Mouse (Mus musculus) cerebellum, adult 11 months (tissue): Measurements from ENCODE around the gene Sh2d1b2.
"Not testable (repeated sequence)": the region's sequence is repeated elsewhere in the genome, so short reads cannot be mapped to it uniquely, and the experiment has no call there.

Experiments
- DNase-seq: peaks from one replicate; pipeline ENCODE4 v3.0.0; 2022

The Sh2d1b2 gene

DNA sequence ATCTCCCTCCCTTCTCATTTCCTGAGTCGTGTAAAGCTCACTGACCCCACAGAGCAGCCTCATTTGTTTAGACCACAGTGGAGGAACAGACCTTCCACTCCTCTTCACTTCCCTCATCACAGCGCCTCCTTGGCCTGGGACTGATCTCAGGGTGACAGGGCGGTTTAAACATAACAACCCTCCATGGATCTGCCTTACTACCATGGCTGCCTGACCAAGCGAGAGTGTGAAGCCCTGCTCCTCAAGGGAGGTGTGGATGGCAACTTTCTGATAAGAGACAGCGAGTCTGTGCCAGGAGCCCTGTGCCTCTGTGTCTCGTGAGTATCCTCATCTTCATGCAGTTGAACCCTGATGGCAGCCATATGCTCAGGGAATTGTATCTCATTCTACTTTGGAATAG, at the start of gene Sh2d1b2:
Gene Sh2d1b2, plus strand, starts transcription at position 62 of the 400 bp plus-strand sequence.
- DNase-seq, result not testable (repeated sequence)

DNA sequence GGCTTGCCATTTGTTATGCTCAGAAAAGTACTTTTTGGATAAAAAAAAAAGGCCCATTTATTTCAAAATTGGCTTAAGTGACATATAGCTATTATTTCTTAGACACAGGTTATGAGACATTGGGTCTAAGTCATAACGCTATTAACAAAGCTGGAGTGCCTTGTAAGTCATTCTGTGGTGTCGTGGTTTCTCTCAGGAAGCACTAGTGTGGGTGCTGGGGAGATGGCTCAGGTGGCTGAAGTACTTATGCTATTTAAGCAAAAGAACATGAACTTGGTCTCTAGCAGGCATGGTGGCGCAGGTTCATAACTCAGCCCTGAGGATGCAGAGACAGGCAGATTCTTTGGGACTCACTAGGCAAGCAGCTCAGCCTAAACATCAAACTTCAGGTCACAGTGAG, 47.4 kb upstream of the Sh2d1b2 start:
- no peak for DNase-seq

DNA sequence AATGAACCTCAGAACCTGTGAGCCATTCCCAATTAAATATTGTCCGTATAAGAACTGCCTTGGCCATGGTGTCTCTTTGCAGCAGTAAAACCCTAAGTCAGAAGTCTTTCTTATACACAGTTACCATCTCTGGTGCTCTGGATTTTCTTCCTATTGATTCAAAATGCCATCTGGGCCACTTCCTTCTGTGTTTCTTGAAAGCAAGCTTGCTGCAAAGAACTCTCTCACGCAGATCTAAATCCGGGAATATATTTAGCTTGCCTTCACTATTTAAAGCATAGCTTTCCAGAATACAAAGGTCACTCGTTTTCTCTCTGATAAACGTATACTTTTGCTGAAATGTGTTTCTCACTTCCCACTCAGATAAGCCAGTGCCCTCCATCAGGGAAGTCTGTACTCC, 46.0 kb upstream of the Sh2d1b2 start:
- no peak for DNase-seq

DNA sequence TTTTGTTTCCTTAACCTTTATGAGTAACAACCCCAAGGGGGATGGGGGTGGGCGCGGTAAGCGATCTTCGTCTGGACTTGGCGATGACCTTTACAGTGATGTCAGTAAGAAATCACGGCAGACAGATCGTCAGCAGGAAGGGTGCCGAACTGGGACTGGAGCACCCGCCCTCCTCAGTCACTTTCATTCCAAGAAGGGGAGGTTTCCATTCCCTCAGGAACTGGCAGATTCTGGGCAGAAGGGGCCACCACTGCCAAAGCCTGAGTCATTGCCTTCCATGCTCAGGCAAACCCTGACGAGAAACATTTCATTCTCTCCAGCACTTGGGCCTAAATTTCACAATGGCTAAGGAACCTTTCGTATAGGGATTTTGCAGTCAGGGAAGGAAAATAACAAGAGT, 43.9 kb upstream of the Sh2d1b2 start:
- no peak for DNase-seq

DNA sequence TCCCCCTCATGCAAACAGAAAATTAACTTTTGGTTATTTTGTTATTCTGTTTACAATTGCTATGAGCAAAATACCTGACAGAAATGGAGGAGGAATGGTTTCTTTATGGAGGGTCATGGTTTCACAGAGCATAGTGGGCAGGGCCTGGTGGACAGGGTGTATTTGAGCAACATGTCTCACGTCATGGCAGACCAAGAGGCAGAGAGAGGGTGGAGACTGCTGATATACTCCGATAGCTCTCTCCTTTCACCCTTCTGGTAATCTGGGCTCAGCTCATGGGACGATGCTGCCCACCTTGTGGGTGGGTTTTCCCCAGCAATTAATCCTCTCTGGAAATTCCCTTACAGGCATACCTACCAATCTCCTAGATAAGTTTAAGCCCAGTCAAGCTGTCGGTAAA, 42.3 kb upstream of the Sh2d1b2 start:
- no peak for DNase-seq

DNA sequence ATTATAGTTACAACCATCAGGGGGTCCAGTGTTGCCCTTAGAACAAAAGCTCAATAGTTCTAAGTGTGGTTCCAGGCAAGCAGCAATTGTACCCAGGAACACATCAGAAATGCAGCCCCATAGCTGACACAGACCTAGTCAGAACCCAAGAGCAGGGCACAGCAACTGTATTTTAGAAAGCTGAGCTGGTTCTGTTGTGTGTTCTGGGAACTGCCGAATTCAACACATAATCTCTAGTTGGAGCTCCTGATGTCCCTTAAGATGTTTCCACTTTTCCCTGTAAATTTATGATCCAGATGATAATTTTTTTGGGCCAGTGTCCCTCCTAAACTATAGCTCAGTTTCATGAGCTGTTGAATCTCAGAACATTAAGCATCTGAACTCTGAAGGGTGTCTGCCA, 40.6 kb upstream of the Sh2d1b2 start:
- no peak for DNase-seq

DNA sequence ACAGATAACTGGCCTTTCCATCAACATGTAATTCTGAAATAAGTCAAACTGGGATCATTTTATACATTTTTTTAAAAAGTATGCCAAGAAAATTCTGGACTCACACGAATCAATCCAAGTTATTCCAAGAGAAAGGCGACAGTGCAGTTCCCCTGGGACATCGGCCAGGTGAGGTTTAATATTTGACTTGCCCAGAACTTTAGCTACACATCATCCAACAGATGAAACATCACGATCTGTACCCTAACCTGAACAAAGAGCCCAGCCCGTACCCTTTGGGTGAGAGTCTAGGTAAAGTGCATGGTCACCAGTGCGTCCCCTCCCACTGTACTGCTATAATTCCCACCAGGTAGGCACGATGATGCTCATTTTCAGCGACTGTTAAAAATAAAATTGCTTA, 36.3 kb upstream of the Sh2d1b2 start:
- DNase-seq, result no peak

DNA sequence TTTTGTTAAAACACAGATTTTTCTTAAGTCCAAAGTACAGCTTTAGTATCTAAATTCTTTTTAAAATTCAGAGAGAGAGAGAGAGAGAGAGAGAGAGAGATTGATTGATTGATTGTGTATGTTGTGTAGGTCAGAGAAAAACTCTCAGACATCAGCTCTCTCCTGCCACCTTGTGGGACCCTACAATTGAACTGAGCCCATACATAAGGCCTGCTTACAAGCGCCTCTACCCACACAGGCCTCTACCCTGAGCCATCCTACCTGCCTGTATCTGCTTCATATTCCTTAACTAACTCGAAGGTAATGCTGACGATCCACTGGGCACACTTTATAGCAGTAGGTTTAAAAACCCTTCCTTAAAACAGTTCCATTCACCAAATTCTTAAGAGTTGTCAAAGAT, 32.2 kb upstream of the Sh2d1b2 start:
- no peak for DNase-seq

DNA sequence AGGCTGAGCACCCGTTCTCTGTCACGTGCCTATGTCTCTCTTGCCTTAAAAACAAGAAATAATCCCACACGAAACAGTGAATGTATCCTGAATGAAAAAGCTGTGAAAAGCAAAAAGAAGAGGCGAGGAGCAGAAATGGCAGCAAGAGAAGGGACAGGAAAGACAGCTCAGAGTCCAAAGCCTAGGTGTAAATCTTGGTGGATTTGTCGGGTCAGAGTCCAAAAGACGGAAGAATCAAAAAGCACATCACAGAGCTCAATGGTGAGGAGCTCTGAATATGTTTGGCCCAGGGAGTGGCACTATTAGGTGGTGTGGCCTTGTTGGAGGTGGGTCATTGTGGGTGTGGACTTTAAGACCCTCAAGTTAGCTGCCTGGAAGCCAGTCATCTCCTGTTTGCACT, 26.2 kb upstream of the Sh2d1b2 start:
- DNase-seq, result no peak

DNA sequence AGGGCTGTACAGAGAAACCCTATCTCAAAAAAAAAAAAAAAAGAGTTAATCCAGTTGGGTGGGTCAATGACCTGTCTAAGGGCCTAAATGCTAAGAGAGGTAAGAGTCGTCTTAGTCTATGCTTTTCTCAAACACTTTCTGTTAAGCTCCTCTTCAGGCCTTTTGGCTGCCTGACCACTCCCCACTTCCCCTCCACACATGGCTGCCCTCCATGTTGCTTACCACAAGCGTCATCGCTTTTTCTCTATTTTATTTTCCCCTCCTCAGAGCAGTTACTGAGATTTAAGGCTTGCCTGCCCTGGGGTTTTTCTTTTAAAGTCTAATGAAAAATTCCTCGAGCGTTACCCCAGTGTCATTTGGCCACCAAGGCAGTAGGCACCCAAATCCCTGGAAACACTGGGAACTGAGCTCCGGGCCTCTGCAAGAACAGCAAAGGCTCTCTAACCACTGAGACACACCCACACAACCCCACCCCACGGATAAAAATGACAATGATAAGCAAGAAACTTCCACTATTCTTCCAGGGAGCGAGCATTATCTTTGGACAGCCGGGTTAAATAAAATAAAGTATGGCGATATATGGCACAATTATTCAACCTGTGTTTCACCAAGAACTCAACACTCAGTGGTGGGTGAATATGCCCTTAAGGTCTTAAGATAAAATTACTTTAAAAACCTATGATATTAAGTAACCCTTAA, 19.2 kb upstream of the Sh2d1b2 start:
- no peak for DNase-seq

DNA sequence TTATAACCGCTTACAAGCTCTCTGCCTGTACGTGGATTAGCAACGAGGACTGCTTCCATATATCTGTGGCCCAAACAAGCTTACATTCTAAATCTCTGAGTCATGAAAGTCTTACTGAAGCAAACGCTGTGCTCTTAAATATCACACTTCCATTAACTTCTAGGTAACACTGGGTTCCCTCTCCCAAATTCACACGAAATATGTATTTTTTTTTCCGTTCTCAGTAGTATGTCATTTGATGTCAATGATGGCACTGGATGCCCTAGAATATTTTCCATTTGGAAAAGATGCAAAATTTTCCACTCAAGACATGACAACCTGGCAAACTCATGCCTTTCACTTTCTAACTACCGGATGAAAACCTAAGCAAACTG, 18.2 kb upstream of the Sh2d1b2 start:
- no peak for DNase-seq

DNA sequence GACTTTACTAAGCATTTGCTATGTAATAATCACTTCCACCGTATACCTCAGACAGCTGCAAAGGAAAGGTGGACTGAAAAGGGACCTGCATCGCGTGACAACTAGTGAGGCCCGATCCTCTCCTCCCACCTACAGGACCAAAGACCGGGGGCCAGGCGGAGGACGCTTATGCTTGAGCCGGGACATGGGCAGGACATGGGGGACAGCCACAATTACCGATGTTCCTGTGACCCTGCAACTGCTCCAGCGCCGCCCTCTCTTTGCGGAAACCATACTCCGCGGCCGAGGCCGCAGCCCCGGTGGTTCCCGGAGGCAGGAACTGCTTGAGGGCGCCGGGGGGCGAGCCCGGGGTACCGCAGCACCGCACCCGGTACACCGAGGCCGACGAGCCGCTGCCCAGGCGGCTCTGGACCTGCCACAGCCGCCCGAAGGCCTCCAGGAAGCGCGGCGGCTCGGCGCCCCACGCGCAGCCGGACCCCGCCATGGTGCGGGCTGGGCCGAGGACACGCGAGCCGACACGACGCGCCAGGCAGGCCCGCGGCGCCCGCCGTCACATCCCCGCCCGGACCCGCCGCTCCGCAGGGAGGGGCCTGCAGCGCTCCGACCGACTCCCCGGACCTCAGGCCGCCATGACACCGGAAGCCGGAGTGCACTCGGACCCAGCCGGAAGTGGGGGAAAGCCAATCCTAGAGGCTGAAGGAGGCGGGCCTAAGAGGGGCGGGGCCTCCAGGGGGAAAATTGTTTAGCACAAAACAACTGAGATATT, 17.6 kb upstream of the Sh2d1b2 start, which contains the start of gene Uhmk1:
Gene Uhmk1, minus strand, starts transcription at position 641 of the 766 bp plus-strand sequence.
- DNase-seq, result peak; percentile 86

DNA sequence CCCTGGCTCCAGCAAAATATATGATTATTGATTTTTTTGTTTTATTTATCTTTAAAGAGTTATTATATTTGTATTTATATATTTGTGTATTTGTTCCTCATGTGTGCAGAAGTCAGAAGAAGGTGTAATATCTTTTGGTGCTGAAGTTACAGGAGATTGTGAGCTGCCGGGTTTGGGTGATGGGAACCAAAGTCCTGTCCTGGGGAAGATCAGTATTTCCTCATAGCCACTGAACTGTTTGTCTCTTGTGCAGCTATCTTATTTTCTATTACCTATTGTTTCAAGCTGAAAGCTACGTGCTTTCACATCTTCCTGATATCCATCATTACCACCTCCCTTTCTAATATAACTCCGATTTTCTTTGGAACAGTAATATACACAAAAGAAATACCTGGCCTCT, 17.0 kb upstream of the Sh2d1b2 start:
- DNase-seq, result no peak

DNA sequence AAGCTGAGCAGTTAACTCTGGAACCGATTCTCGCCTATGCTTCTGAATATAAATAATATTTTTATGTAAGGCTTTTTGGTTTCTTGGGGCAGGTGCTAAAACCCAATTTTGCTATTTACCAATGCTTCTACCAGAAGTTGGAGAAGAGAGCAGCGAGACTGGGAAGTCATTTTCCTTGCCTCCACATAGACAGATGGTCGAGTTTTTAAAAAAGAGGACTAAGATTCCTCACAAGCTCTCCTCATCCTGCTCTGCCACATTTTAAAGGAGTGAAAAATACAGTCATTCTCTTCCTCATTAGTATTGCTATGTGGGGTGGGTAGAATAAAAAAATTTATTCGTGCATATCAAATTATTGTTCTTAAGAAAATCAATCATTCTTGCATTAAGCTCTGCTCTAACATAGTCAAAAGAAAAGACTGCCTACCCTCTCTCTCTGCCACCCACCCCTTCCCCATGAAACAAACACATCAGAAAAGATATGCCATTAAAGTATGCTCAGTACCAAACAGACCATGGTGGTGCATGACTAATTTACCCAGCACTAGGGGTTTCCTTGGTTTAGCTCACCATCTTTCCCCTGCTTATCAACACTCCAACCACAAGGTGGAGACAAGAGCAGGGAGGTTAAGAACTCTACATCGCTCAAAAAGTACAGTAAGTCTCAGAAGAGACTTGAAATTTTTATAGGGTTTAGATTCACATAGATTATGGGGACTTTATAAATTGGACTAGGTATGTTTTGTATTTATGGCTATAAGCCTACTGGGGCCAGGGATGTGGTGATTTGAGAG, 14.3 kb upstream of the Sh2d1b2 start:
- DNase-seq, result no peak

DNA sequence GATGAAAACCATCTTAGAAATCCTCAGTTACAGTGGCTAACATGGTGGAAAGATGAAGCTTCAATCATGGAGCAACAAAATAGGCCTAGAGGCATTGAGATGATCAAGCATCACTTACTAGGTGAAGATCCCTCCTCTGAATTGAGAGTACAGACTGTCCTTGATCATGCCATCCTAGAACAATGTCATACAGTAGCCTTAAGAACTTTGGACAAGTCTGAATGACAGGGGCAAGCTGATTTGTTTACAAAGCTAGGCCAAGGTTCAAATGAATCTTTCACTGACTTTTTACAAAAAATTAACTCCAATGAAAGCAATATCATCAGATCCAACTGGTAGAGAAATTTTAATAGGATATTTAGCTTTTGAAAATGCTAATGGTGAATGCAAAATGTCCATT, 12.2 kb upstream of the Sh2d1b2 start:
- DNase-seq, result no peak

DNA sequence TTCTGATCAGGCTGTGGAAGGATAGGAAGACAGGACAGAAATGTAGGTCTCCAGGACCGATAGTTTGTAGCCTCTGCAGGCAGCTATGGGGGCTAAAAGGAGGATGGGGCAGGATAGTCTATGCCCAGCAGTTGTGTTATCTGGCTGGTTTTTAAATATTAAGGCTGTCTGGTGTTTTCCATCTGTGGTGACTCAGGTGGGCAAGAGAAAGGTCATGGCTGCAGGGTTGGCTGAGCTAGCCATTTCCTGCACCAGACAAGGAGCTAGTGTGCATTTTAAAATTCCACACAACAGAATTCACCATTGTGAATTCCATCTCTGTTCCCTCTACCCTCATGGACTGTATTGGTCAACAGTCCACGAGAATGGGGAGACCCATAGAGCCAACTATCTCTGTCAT, 9.3 kb upstream of the Sh2d1b2 start:
- no peak for DNase-seq

DNA sequence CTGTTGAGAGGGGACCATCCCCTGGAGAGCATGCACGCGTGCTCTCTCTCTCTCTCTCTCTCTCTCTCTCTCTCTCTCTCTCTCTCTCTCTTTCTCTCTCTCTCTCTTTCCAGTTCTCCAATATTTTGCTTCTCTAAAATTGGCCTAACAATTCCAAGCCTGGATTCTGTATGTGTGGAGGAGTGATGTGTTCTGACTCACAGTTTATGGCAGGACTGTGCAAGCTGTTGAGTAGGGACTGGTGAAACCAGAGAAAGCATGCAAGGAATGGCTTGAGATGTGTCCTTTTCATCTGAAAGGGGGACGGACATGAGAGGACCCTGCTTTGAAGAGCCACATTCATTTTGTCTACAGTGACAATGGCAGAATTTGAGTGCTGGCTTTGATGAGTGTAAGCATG, 12.5 kb downstream of the Sh2d1b2 start:
- DNase-seq, result no peak

DNA sequence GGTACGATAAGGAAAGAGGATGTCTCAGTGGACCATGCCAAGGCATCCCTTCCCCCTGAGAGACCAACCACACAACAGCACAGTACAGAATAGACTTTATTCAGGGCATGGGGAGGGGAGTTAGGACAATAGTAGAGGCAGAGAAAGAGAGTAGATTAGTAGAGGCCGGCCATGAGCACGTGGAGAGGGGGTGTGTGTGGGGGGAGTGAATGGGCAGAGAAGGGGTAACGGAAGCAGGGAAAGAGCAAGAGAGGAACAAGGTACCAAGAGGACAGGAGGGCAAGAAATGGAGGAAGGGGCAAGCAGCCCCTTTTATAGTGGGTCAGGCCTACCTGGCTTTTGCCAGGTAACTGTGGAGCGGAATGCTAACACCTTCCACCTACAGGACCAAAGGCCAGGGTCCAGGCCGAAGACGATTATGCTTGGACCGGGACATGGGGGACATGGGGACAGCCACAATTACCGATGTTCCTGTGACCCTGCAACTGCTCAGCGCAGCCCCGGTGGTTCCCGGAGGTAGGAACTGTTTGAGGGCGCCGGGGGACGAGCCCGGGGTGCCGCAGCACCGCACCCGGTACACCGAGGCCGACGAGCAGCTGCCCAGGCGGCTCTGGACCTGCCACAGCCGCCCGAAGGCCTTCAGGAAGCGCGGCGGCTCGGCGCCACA, 22.5 kb downstream of the Sh2d1b2 start:
- DNase-seq, result no peak

DNA sequence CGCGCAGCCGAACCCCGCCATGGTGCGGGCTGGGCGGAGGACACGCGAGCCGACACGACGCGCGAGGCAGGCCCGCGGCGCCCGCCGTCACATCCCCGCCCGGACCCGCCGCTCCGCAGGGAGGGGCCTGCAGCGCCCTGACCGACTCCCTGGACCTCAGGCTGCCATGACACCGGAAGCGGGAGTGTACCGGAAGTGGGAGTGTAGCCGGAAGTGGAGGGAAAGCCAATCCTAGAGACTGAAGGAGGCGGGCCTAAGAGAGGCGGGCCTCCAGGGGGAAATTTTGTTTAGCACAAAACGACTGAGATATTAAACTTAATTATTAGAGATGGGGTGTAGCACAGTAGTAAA, 23.0 kb downstream of the Sh2d1b2 start:
- peak; percentile 83 for DNase-seq

DNA sequence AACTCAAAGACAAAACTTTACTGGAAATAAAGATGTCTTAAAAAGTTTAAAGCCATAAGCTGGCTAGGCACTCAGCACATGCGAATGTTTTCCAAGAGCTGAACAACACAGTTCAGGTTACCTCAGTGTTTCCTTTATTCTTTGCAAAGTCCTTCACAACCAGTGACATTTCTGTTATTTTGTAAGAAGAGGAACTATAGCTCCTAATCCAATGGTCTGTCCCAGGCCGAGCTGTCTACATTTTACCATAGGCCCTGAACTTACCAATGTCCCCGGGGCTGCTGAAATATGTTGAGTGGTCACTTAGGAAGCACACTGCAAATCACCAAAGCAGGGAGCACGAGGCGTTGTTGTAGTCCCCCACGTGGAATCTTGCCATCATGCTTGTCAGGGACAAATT, 37.7 kb downstream of the Sh2d1b2 start:
- no peak for DNase-seq

DNA sequence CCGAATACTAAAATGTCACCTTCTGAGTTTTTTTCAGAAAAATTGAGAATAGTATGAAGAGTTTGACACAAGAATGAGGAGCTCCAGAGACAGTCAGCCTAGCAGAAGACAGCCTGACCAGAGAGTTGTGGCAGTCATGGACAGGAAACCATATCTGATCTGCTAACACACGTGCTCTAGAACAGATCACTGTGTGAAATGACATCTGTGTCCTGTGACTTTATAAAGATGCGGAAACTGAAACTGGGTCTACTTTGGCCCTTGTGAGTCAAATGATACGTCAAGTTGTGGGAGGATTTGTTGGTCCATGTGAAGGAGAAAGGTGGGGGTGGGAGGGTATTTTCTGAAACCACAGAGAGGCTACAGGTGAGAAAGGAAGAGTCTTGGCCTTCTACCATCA, 38.1 kb downstream of the Sh2d1b2 start:
- no peak for DNase-seq

DNA sequence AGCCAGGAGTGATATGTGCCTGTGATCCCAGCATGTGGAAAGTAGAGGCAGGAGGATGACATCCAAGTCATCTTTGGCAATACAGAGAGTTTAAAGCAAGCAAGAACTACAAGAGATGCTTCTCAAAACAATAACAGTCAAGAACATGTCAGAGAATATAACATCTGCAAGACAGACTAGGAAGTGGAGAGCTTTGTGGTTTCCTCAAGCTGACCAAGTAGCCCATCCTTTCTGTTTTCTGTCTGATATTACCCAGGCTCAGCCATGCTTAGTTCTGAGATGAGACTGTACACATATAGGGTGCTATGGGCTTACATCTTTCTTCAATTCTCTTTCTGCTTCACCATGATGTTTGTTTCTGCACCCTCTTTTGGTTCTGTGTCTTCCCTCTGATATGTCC, 40.7 kb downstream of the Sh2d1b2 start:
- DNase-seq, result no peak

DNA sequence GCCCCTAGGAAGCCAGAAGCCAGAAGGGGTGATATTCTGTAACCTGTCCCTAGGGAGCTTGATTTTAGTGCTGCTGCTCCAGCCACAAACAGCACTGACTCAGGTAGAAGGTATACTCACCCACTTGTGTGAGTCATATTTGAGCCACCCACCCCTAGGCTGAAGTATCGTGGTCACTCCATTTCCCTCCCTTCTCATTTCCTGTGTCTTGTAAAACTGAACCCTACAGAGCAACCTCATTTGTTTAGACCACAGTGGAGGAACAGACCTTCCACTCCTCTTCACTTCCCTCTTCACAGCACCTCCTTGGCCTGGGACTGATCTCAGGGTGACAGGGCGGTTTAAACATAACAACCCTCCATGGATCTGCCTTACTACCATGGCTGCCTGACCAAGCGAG, 44.5 kb downstream of the Sh2d1b2 start, which contains the start of gene Sh2d1b1:
Gene Sh2d1b1, plus strand, starts transcription at position 305 of the 400 bp plus-strand sequence.
- DNase-seq, result no peak
